Mouse (Mus musculus): ENCODE data around the gene Tnpo3. TPM values are rescaled to one million over a fixed set of nuclear protein-coding genes. Genes with fewer than 3 reads are reported as not detected.
"Not testable (repeated sequence)": the region's sequence is repeated elsewhere in the genome, so short reads cannot be mapped to it uniquely, and the experiment has no call there.

Gene Tnpo3
- polyA plus RNA-seq, 1 experiment from 2014 or later, result 111 TPM

DNA sequence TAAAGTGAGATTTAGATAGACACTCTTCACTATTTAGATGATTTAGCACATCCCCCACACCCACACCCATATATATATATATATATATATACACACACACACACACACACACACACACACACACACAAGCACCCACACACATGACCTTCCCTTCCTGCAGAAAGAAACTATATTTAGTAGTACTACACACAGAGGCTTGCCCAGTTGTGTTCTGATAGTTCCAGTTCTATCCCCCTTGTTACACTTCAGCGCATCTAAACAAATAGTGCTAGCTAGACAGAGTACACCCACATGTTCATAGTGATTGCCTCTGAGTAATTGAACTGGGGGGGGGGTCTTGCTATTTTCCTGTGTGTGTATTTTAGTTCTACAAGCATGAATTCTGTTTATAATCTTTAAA lies 24.9 kb upstream of the Tnpo3 start:
- Histone ChIP-seq H3K36me3 (no peaks in the 10 kb centered on the region), H3K4me3 (no peak overlapping the region), H3K4me1 (no peaks in the 10 kb centered on the region), H3K27me3 (no peaks in the 10 kb centered on the region), H3K27ac (replicated peaks) (no peak overlapping the region), H3K9me3 (no peaks in the 10 kb centered on the region), H3K9ac (replicated peaks) (no peak overlapping the region), H3K4me2 (replicated peaks) (no peak overlapping the region)
- WGBS, result 97% methylated on average over 1 of the region's 1 CpGs
- no peak for ATAC-seq (replicated peaks)

DNA sequence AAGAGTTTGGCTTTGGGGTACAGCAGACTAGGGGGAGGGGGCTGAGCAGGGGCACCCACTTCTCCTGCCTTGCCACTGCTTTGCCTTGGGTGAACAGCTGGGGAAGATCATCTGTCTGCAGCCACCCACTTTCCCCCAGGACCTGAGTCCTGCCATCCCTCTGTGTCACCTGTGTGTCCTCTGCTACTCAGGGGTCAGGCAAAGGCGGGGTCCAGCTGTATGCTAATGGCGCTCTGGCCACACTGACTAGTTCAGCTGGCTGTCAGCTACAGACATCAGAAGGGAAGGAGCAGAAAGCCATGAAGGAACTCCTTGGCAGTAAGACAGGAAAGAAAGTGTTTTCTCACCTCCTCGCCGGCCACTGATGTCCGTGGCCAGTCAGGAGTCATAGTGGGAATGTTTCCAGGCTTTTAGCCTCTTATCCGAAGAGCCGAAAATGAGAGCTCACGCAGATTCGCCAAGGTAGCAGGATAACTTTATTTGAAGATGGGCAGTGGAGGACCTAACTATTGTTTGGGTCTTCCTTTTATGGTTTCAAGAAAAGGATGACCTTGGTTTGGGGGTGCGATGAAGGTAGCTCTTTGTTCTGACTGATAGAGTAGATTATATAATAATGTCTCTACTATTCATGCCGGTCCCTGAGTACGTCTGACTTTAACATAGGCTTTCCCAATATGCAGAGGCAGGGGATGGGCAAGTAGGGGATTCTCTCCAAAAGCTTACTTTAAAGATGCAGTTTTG lies 23.0 kb upstream of the Tnpo3 start:
- no peak overlapping the region for H3K9ac ChIP-seq (replicated peaks)
- no peak for ATAC-seq (replicated peaks)
- no peaks in the 10 kb centered on the region for H3K36me3 ChIP-seq
- WGBS, result 59% methylated on average over 12 of the region's 12 CpGs
- no peak overlapping the region for H3K27ac ChIP-seq (replicated peaks)
- H3K4me2 ChIP-seq (replicated peaks), result no peak overlapping the region
- no peaks in the 10 kb centered on the region for H3K9me3 ChIP-seq
- no peaks in the 10 kb centered on the region for H3K4me1 ChIP-seq
- no peak overlapping the region for H3K4me3 ChIP-seq
- H3K27me3 ChIP-seq, result no peaks in the 10 kb centered on the region

DNA sequence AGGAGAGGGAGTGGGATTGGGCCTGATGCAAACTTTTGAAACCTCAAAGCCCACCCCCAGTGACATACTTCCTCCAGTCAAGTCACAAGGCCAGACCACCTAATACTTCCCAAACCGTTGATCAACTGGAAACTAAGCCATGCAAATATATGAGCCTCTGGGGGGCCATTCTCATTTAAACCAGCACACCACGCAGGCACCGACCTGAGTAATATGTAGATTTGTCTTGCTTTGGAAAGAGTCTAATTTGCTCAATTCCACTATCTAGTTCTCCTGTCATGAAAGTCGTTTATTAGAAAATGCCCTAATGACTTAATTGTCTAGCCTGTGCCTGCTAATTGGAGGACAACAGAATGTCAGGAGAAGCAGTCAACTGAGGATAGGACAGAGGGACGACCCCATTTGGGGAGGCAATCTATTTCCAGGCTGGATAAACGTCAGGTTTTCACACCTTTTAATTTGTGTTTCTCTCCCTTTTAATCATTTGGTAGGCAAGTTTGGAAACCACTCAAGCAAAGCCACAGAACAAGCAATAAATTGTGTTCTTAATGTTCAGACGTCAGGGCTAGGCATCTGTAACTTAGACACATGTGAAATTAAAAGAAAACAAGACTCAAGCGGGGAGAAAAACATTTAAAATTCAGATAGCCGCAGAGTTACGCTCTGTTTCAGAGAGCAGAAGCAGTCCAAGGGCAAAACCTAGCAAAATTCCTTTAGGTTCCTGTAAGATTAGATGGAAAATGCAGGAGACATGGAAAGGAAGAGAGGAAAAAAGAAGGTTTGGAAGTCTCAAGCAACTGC lies 22.3 kb upstream of the Tnpo3 start:
- Histone ChIP-seq H3K27me3 (no peaks in the 10 kb centered on the region), H3K4me3 (no peak overlapping the region), H3K9me3 (no peaks in the 10 kb centered on the region), H3K4me2 (replicated peaks) (no peak overlapping the region), H3K9ac (replicated peaks) (no peak overlapping the region), H3K4me1 (no peaks in the 10 kb centered on the region), H3K27ac (replicated peaks) (no peak overlapping the region), H3K36me3 (no peaks in the 10 kb centered on the region)
- no peak for ATAC-seq (replicated peaks)
- WGBS, result 35% methylated on average over 10 of the region's 10 CpGs

DNA sequence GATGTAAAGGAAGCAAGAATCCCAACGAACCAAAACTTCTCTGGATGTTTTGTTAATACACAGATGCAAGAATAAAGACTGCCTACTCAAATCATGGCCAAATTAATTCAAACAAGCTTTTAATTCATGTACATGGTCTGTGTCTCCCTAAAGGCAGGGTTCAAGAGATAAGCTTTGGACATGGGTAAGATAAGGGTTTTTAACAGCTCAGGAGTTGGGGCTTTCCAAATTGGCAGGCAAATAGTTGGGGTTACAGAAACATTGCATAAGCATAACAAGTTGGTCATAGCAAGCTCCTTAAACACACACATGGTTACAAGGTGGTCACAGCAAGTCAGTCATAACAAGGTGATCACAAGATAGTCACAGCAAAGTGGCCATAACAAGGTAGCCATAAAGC lies 20.5 kb upstream of the Tnpo3 start:
- ATAC-seq (replicated peaks), result no peak
- 87% methylated on average over 1 of the region's 1 CpGs for WGBS
- Histone ChIP-seq H3K4me3 (no peak overlapping the region), H3K27me3 (no peaks in the 10 kb centered on the region), H3K9ac (replicated peaks) (no peak overlapping the region), H3K4me1 (no peaks in the 10 kb centered on the region), H3K36me3 (no peaks in the 10 kb centered on the region), H3K27ac (replicated peaks) (no peak overlapping the region), H3K9me3 (no peaks in the 10 kb centered on the region), H3K4me2 (replicated peaks) (no peak overlapping the region)

DNA sequence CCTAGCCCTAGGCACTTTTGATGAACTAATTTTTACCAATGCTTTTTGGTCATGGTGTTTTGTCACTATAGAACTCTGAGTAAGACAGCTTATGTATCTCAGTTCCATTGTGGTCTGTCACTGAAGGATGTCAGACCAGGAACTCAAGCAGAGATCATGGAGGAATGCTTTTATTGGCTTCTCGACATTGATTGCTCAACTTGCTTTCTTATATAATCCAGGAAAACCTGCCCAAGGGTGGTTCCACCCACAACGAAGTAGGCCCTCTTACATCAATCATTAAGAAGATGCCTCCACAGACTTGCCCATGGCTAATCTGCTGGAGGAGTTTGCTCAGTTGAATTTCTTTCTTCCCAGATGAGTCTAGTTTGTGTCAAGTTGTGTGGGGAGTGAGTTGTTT lies 18.1 kb upstream of the Tnpo3 start:
- no peak overlapping the region for H3K9ac ChIP-seq (replicated peaks)
- ATAC-seq (replicated peaks), result no peak
- H3K4me2 ChIP-seq (replicated peaks), result no peak overlapping the region
- WGBS, result 81% methylated on average over 2 of the region's 2 CpGs
- no peaks in the 10 kb centered on the region for H3K27me3 ChIP-seq
- no peak overlapping the region for H3K27ac ChIP-seq (replicated peaks)
- H3K36me3 ChIP-seq, result no peaks in the 10 kb centered on the region
- H3K4me1 ChIP-seq, result no peaks in the 10 kb centered on the region
- H3K4me3 ChIP-seq, result no peak overlapping the region
- H3K9me3 ChIP-seq, result no peaks in the 10 kb centered on the region

DNA sequence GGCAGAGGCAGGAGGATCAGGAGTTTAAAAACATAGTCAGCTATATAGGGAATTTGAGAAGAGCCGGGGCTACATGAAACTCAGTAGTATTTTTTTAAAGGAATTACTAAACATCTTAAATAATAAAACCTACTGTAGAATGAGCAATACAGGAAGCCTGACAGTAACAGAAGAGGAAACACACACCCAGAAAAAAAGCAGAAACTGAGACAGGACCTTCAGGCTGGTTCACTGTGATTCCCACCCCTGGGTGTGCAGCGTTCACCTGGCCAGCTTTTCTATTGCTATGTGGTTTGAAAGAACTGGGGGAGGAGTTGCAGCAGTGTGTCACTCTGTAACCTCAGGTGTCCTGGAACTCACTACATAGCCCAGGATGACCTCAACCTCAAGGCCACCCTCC lies 14.2 kb upstream of the Tnpo3 start:
- no peak for ATAC-seq (replicated peaks)
- no peak overlapping the region for H3K4me3 ChIP-seq
- no peak overlapping the region for H3K27ac ChIP-seq (replicated peaks)
- H3K4me2 ChIP-seq (replicated peaks), result no peak overlapping the region
- no peaks in the 10 kb centered on the region for H3K27me3 ChIP-seq
- H3K4me1 ChIP-seq, result no peaks in the 10 kb centered on the region
- H3K36me3 ChIP-seq, result no peaks in the 10 kb centered on the region
- no peaks in the 10 kb centered on the region for H3K9me3 ChIP-seq
- WGBS, result 97% methylated on average over 2 of the region's 2 CpGs
- no peak overlapping the region for H3K9ac ChIP-seq (replicated peaks)

DNA sequence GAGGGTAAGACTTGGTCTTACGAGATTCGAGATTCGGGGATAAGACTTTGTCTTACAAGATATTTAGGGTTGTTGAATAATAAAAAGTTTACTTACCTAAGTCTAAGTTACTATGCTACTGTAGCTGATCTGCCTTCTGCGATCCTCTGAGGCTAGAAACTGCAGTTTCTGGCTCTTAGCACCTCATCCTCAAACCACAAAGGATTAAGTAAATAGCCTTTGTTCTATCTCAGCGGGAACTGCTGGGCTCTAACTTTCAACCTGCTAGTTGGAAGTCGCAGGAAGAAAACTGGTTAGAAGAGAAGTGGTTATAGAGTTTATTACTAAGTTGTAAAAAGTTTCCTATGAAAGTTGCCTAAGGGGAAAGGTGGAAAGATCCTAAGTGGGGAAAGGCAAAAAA lies 12.6 kb upstream of the Tnpo3 start:
- no peak overlapping the region for H3K27ac ChIP-seq (replicated peaks)
- H3K9me3 ChIP-seq, result no peaks in the 10 kb centered on the region
- H3K9ac ChIP-seq (replicated peaks), result no peak overlapping the region
- no peaks in the 10 kb centered on the region for H3K36me3 ChIP-seq
- no peak overlapping the region for H3K4me3 ChIP-seq
- no peak overlapping the region for H3K4me2 ChIP-seq (replicated peaks)
- no peaks in the 10 kb centered on the region for H3K4me1 ChIP-seq
- ATAC-seq (replicated peaks), result no peak
- peaks cover 1% of the 10 kb centered on the region; the same call in 1 of the 2 replicates for H3K27me3 ChIP-seq
- 57% methylated on average over 6 of the region's 6 CpGs for WGBS

DNA sequence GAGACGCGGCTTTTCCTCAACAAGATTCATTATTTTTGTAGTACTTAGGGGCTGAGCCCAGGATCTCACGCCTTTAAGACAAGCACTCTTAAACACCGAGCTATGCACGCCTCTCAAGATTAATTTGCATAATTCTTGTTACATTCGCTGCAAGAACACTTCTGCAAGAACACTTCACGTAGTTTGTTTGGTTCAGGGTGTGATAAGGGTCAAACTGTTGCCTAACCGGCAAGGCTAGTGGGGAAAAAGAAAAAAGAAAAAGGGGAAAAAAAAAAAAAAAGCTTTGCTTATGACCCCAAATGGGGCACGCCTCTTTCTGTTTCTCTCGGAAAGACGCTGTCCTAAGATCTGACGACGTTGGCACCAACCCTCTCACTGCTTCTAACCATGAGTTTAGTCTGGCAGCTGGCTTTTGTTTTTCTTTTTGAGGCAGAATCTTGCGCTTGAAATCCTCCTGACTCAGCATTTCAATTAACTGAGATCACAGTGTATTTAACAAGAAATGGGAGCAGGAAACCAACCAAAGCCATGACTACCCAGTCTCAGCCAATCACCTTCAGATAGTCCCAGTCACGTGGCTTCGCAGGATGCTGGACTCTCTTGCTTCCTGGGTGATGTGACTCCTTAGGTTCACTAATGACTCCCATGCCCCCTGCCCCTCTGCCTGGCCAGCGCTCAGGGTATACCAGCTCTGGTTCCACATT lies 11.3 kb upstream of the Tnpo3 start:
- peaks cover 3% of the 10 kb centered on the region; the same call in 1 of the 2 replicates for H3K27me3 ChIP-seq
- H3K4me1 ChIP-seq, result no peaks in the 10 kb centered on the region
- WGBS, result 61% methylated on average over 17 of the region's 17 CpGs
- no peaks in the 10 kb centered on the region for H3K36me3 ChIP-seq
- H3K4me3 ChIP-seq, result no peak overlapping the region
- ATAC-seq (replicated peaks), result no peak
- H3K4me2 ChIP-seq (replicated peaks), result no peak overlapping the region
- H3K9me3 ChIP-seq, result no peaks in the 10 kb centered on the region
- H3K9ac ChIP-seq (replicated peaks), result no peak overlapping the region
- H3K27ac ChIP-seq (replicated peaks), result no peak overlapping the region

DNA sequence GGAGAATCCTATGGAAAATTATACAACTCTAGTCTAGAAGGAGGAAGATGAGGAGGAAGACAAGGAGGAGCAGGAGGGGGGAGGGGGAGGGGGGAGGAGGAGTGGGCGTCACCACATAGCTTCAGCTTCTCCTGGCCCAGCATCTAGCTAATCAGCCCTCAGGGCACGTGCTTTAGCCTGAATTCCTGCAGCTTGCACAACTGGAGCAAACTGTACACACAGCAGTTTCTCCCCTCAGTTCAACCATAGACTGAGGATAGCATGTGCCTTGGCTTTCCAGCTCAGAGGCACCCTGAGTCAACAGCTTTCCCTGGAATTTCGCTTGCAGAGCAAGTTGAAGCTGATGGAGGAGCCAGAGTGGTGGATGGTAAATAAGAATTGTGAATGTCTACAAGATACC lies 10.5 kb upstream of the Tnpo3 start:
- no peaks in the 10 kb centered on the region for H3K36me3 ChIP-seq
- WGBS, result 44% methylated on average over 3 of the region's 3 CpGs

DNA sequence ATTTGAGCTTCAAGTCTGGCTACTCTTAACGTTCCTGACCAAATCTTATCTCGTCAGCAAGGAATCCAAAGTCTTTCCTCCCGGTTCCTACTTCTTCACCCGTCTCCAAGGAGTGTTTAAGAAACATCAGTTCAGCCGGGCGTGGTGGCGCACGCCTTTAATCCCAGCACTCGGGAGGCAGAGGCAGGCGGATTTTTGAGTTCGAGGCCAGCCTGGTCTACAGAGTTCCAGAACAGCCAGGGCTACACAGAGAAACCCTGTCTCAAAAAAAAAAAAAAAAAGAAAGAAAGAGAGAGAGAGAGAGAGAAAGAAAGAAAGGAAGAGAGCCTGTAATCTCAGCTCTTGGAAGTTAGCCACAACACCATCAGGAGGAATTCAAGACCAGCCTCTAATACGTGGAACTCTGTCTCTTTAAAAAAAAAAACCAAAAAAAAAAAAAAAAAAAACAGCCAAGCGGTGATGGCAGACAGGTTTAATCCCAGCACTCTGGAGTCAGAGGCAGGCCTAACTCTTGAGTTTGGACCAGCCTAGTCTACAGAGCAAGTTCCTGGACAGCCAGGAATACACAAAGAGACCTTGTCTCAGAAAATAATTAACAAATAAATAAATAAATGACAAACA lies 443 bp upstream of the Tnpo3 start:
- not testable (repeated sequence) for H3K27me3 ChIP-seq, H3K36me3 ChIP-seq, H3K9me3 ChIP-seq
- 29% methylated on average over 13 of the region's 13 CpGs for WGBS
- peak overlapping the region; percentile 61 for H3K4me2 ChIP-seq (replicated peaks)
- peak overlapping the region; percentile 77 for H3K4me3 ChIP-seq
- peak overlapping the region; percentile 81 for H3K9ac ChIP-seq (replicated peaks)
- H3K27ac ChIP-seq (replicated peaks), result peak overlapping the region; percentile 95
- H3K4me1 ChIP-seq, result peaks cover 29% of the 10 kb centered on the region
- ATAC-seq (replicated peaks), result peak; percentile 64

More for the DNA sequence above, 10.5 kb upstream of the Tnpo3 start:
- H3K27me3 ChIP-seq, result peaks cover 6% of the 10 kb centered on the region
- H3K4me3 ChIP-seq, result no peak overlapping the region
- no peak overlapping the region for H3K27ac ChIP-seq (replicated peaks)
- no peaks in the 10 kb centered on the region for H3K4me1 ChIP-seq
- H3K9me3 ChIP-seq, result no peaks in the 10 kb centered on the region
- H3K9ac ChIP-seq (replicated peaks), result no peak overlapping the region
- ATAC-seq (replicated peaks), result no peak
- no peak overlapping the region for H3K4me2 ChIP-seq (replicated peaks)

DNA sequence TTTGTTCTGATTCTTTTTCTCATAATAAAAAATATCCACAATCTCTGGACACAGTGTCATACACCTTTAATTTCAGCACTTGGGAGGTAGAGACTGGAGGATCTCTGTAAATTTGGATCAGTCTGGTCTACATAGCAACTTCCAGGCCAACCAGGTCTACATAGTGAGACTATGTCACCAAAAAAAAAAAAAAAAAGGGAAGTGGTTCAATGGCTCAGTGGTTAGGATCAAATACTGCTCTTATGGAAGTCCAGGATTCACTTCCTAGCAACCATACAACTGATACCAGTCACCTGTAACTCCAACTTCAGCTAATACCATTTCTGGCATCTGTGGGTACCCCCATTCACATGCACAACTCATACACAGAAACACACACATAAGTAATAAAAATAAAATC lies 9.5 kb downstream of the Tnpo3 start:
- Histone ChIP-seq H3K4me1 (no peaks in the 10 kb centered on the region), H3K27ac (replicated peaks) (no peak overlapping the region), H3K4me2 (replicated peaks) (no peak overlapping the region), H3K4me3 (no peak overlapping the region), H3K27me3 (no peaks in the 10 kb centered on the region), H3K9ac (replicated peaks) (no peak overlapping the region), H3K9me3 (no peaks in the 10 kb centered on the region), H3K36me3 (no peaks in the 10 kb centered on the region)
- no peak for ATAC-seq (replicated peaks)

DNA sequence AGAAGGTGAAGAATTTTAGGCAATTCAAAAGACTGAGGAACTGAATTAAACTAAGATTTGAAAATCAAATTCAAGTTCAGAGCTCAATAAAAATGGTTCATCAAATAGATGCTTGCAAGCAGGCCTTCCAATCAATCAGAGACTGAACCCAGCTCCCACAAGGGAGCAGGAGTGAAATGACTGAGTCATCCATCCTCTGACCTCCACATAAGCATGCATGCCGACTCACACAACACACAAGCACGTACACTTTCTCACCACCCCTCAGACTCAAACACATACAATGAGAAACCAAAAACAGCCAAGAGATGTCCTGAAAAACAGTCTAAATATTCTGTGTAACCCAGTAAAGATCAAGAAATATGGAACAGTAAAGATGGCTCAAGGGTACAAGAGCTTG lies 14.0 kb downstream of the Tnpo3 start:
- Histone ChIP-seq H3K9ac (replicated peaks) (no peak overlapping the region), H3K4me3 (no peak overlapping the region), H3K36me3 (no peaks in the 10 kb centered on the region), H3K4me2 (replicated peaks) (no peak overlapping the region), H3K4me1 (no peaks in the 10 kb centered on the region), H3K27me3 (no peaks in the 10 kb centered on the region), H3K9me3 (no peaks in the 10 kb centered on the region), H3K27ac (replicated peaks) (no peak overlapping the region)
- WGBS, result 94% methylated on average over 2 of the region's 2 CpGs
- ATAC-seq (replicated peaks), result no peak

All from forebrain, embryonic 15.5 days (tissue).